Mouse (Mus musculus): ENCODE measurements around the gene Gm13275. TPM values are rescaled to one million over a fixed set of nuclear protein-coding genes. Genes with fewer than 3 reads are reported as not detected.
"Not testable (repeated sequence)": the region's sequence is repeated elsewhere in the genome, so short reads cannot be mapped to it uniquely, and the experiment has no call there.

The Gm13275 gene
- polyA plus RNA-seq (2017; shearing (Covaris generic)) = not detected

- ATAC-seq = not testable (repeated sequence)
Measured at GRCm38 (mm10) chr4:88793936-88794675, at the start of gene Gm13275. Gene Gm13275 (plus strand): TSS chr4:88794487.

DNA sequence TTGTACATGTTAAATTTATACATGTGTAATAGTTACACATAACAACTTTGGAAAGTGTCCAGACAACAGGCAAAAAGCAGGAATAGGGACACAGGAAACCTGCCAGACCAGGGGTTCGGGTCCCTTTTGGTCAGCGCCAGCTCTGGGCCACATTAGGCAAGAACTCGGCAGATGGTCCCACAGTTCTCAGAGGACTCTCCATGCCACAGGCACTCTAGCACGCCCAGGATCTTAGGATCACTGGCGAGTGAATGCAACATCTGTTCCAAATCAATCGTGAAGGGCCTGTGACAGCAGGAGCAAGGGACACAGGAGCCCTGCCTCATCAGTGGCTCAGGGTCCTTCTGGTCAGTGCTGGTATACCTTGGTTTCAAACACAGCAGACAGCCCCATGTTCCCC is 44.4 kb upstream of the Gm13275 start:
- no peak for ATAC-seq

- not testable (repeated sequence) for ATAC-seq
Measured at GRCm38 (mm10) chr4:88754818-88755340, 39.4 kb upstream of the Gm13275 start, which contains the start of gene Gm13271. Gene Gm13271 (plus strand): TSS chr4:88754868.

DNA sequence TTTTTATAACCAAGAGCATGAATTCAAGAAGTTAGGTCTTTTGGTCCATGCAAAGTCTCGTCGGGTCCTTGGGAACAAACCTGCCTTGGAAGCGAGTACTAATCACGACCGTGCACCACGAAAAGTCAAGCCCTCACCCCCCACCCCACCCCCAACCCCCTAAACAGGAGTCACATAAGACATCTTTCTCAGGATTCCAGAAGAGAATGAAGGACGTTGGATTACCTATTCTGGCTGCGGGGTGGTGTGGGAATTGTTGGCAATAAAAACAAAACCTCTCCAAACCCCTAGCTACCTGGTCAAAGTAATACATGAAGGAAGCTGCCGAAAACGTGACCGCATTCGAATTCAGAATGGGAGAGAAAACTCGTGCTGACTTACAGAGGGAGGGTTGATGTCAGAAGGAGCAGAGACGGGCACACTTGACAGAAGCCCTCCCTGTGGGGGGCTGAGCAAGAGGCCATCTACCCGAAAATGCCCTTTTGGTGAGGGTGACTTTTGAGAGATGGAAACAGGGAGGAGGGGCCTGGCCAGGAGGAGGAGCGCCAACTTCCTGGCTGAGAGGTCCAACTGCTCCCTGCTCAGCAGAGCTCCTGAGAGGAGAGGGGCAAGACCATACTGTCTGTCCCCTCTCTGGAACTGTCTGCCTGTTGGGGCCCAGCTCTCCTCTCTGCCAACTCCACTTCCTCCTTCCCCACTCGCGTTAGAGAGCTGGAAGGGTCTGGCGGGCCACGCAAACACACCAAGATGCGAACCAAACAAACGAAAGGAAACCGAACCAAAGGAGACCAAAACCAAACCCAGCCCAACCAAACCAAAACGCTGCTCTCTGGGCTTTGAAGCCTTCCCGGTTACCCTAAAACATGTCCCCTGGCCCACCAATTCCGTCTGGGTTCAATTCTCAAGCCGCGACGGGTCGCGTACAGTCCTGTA is 37.4 kb upstream of the Gm13275 start:
- not testable (repeated sequence) for ATAC-seq

DNA sequence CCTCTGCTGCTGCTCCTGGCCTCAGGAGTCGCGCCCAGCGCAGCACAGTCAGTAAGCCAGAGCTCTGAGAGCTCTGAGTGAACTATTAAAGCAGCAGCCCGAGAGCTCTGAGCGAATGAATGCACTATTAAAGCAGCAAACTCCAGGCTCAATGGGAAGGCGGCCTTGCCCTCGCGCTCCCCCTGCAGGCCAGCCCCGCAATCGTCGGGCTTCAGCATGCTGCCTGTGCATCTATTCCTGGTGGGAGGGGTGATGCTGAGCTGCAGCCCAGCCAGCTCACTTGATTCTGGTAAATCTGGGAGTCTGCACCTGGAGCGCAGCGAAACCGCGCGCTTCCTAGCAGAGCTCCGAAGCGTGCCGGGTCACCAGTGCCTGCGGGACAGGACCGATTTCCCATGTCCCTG is 36.7 kb upstream of the Gm13275 start:
- ATAC-seq = peak; percentile 100

DNA sequence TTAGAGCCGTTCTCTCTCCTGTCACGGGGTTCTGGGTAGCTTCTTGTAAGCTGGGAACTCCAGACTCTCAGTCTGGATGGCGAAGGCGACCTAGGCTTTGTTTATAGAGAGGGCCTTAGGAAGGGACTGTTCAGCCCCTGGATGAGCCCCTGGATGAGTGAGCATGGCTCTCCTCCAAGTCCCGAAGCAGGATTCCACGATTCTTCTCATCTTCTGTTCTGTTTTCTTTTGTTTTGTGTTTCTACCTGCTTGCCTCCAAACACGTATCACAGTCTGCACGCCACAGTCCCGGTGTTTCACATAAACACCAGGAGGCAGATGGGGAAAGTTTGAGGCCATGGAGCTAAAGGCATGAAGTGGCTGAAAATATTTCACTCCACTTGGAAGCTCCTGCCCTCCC is 35.5 kb upstream of the Gm13275 start:
- ATAC-seq = not testable (repeated sequence)

- ATAC-seq = not testable (repeated sequence)
Measured at GRCm38 (mm10) chr4:88759610-88760268, 34.5 kb upstream of the Gm13275 start, which contains the start of gene Gm13283. Gene Gm13283 (plus strand): TSS chr4:88760119.

DNA sequence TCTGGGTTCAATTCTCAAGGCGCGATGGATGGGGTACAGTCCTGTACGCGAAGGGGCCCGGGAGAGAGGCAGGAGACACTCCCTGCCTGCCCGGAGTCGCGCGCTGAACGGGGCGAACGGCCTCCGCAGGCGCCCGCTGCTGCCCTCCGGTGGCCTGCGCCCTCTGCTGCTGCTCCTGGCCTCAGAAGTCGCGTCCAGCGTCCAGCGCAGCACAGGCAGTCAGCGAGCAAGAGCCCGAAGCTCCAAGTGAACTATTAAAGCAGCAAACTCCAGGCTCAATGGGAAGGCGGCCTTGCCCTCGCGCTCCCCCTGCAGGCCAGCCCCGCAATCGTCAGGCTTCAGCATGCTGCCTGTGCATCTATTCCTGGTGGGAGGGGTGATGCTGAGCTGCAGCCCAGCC is 33.9 kb upstream of the Gm13275 start:
- ATAC-seq = not testable (repeated sequence)

DNA sequence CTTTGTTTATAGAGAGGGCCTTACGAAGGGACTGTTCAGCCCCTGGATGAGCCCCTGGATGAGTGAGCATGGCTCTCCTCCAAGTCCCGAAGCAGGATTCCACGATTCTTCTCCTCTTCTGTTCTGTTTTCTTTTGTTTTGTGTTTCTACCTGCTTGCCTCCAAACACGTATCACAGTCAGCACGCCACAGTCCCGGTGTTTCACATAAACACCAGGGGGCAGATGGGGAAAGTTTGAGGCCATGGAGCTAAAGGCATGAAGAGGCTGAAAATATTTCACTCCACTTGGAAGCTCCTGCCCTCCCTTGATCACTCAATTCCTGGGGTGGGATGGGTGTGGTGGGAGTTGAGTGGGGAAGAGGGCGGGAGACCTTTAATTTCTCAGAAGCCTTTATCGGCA is 32.5 kb upstream of the Gm13275 start:
- ATAC-seq = not testable (repeated sequence)

GRCm38 (mm10) chr4:88762341-88762740 is 31.9 kb upstream of the Gm13275 start:
- ATAC-seq = not testable (repeated sequence)

- ATAC-seq = not testable (repeated sequence)
Measured at GRCm38 (mm10) chr4:88763384-88764018, 30.8 kb upstream of the Gm13275 start.

DNA sequence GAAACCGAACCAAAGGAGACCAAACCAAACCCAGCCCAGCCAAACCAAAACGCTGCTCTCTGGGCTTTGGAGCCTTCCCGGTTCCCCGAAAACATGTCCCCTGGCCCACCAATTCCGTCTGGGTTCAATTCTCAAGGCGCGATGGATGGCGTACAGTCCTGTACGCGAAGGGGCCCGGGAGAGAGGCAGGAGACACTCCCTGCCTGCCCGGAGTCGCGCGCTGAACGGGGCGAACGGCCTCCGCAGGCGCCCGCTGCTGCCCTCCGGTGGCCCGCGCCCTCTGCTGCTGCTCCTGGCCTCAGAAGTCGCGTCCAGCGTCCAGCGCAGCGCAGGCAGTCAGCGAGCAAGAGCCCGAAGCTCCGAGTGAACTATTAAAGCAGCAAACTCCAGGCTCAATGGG is 20.8 kb upstream of the Gm13275 start, which contains the start of gene Gm13290:
Gm13290 (plus strand) TSS at position 301 of the 400 bp plus-strand sequence.
- ATAC-seq = not testable (repeated sequence)

DNA sequence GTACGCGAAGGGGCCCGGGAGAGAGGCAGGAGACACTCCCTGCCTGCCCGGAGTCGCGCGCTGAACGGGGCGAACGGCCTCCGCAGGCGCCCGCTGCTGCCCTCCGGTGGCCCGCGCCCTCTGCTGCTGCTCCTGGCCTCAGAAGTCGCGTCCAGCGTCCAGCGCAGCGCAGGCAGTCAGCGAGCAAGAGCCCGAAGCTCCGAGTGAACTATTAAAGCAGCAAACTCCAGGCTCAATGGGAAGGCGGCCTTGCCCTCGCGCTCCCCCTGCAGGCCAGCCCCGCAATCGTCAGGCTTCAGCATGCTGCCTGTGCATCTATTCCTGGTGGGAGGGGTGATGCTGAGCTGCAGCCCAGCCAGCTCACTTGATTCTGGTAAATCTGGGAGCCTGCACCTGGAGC is 17.7 kb upstream of the Gm13275 start, which contains the start of gene Gm13289:
Gm13289 (plus strand) TSS at position 301 of the 400 bp plus-strand sequence.
- ATAC-seq = not testable (repeated sequence)

DNA sequence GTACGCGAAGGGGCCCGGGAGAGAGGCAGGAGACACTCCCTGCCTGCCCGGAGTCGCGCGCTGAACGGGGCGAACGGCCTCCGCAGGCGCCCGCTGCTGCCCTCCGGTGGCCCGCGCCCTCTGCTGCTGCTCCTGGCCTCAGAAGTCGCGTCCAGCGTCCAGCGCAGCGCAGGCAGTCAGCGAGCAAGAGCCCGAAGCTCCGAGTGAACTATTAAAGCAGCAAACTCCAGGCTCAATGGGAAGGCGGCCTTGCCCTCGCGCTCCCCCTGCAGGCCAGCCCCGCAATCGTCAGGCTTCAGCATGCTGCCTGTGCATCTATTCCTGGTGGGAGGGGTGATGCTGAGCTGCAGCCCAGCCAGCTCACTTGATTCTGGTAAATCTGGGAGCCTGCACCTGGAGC is 14.7 kb upstream of the Gm13275 start, which contains the start of gene Gm13272:
Gm13272 (plus strand) TSS at position 301 of the 400 bp plus-strand sequence.
- not testable (repeated sequence) for ATAC-seq

DNA sequence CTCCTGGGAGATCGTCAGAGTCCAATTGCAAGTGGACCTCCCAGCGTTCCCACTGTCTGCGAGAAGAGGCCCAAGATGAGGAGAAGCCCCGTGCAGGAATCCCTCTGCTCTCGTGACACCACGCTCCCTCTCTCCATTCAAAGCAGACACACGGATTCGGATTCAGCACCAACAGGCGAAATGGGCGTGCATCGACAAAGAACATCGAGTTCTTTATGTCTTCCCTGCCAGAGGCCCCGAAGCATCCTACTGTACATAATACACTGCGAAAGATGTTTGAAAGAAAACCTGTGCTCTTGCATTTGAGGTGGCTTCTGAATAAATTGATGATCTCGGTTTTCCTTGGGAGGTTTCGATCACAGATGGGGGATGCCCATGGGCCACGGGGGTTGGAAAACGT is 14.0 kb upstream of the Gm13275 start:
- not testable (repeated sequence) for ATAC-seq

DNA sequence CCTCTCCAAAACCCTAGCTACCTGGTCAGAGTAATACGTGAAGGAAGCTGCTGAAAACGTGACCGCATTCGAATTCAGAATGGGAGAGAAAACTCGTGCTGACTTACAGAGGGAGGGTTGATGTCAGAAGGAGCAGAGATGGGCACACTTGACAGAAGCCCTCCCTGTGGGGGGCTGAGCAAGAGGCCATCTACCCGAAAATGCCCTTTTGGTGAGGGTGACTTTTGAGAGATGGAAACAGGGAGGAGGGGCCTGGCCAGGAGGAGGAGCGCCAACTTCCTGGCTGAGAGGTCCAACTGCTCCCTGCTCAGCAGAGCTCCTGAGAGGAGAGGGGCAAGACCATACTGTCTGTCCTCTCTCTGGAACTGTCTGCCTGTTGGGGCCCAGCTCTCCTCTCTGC is 12.5 kb upstream of the Gm13275 start, which contains the start of gene Ifnz:
Ifnz (plus strand) TSS at position 301 of the 400 bp plus-strand sequence.
- not testable (repeated sequence) for ATAC-seq

DNA sequence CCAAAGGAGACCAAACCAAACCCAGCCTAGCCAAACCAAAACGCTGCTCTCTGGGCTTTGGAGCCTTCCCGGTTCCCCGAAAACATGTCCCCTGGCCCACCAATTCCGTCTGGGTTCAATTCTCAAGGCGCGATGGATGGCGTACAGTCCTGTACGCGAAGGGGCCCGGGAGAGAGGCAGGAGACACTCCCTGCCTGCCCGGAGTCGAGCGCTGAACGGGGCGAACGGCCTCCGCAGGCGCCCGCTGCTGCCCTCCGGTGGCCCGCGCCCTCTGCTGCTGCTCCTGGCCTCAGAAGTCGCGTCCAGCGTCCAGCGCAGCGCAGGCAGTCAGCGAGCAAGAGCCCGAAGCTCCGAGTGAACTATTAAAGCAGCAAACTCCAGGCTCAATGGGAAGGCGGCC is 12.0 kb upstream of the Gm13275 start:
- not testable (repeated sequence) for ATAC-seq

DNA sequence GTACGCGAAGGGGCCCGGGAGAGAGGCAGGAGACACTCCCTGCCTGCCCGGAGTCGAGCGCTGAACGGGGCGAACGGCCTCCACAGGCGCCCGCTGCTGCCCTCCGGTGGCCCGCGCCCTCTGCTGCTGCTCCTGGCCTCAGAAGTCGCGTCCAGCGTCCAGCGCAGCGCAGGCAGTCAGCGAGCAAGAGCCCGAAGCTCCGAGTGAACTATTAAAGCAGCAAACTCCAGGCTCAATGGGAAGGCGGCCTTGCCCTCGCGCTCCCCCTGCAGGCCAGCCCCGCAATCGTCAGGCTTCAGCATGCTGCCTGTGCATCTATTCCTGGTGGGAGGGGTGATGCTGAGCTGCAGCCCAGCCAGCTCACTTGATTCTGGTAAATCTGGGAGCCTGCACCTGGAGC is 8.9 kb upstream of the Gm13275 start, which contains the start of gene Gm13276:
Gm13276 (plus strand) TSS at position 301 of the 400 bp plus-strand sequence.
- ATAC-seq = not testable (repeated sequence)

- not testable (repeated sequence) for ATAC-seq
Measured at GRCm38 (mm10) chr4:88788402-88788801, 5.9 kb upstream of the Gm13275 start, which contains the start of gene Gm13277. Gene Gm13277 (plus strand): TSS chr4:88788632.

DNA sequence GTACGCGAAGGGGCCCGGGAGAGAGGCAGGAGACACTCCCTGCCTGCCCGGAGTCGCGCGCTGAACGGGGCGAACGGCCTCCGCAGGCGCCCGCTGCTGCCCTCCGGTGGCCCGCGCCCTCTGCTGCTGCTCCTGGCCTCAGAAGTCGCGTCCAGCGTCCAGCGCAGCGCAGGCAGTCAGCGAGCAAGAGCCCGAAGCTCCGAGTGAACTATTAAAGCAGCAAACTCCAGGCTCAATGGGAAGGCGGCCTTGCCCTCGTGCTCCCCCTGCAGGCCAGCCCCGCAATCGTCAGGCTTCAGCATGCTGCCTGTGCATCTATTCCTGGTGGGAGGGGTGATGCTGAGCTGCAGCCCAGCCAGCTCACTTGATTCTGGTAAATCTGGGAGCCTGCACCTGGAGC is 3.0 kb upstream of the Gm13275 start, which contains the start of gene Gm13278:
Gm13278 (plus strand) TSS at position 301 of the 400 bp plus-strand sequence.
- not testable (repeated sequence) for ATAC-seq

GRCm38 (mm10) chr4:88797097-88797496 is 2.8 kb downstream of the Gm13275 start, which contains the start of gene Gm13279:
Gene Gm13279 (plus strand): TSS chr4:88797397.
- ATAC-seq = not testable (repeated sequence)

All from CD4-positive, CD25-positive, alpha-beta regulatory T cell, adult 4 months (primary cell).